In the genomic region with DNA sequence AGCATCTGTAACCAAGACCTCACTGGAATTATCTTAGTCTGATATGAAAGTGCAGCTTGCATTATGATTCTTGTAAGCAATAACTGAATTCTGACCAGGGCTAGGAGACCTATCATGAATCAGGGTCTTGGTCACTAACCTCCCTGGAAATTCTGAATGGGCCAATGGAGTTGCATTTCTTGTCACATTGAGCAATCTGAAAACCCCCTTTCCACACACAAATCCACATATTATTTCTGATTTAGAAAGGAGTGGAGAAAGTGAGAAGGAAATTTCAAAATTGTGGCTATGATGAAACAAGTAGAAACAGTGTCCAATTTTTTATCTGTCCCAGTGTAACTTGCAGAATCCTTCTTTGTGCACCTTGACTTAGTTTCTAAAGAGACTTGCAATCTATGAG, we compare ENCODE assay signal across 20 mouse cellular contexts. TPM values are rescaled to one million over a fixed set of nuclear protein-coding genes. Genes with fewer than 3 reads are reported as not detected.
"Had no signal": no experiment of that assay in that cellular context is flagged by ENCODE, and none has a peak within 500 bp of the region (broad histone marks: within the 10 kb centered on the region; RNA-seq: fewer than 3 reads in every experiment).

No protein-coding gene starts in this region.

- H3K36me3 ChIP-seq: limb, embryonic 12.5 days; limb, embryonic 15.5 days; midbrain, embryonic 13.5 days had no signal

- H3K27me3 ChIP-seq: limb, embryonic 12.5 days; limb, embryonic 15.5 days; midbrain, embryonic 13.5 days had no signal

- H3K4me1 ChIP-seq: limb, embryonic 12.5 days; limb, embryonic 15.5 days; midbrain, embryonic 13.5 days had no signal

- DNase-seq: kidney, adult 18-20 months; kidney, adult 9 months; kidney, postnatal 14 days; kidney, postnatal 4 days; left cerebral cortex, postnatal 4 days; liver, postnatal 0 days; lung, embryonic 14.5 days; lung, postnatal 10 days; lung, postnatal 4 days; thymus, adult 18-20 months; thymus, postnatal 4 days had no signal

- H3K9ac ChIP-seq: limb, embryonic 12.5 days; limb, embryonic 15.5 days; liver, embryonic 14.5 days; liver, postnatal 0 days; lung, embryonic 14.5 days; midbrain, embryonic 13.5 days had no signal

- H3K9me3 ChIP-seq: limb, embryonic 12.5 days; limb, embryonic 15.5 days; midbrain, embryonic 13.5 days had no signal

- H3K4me2 ChIP-seq: limb, embryonic 12.5 days; limb, embryonic 15.5 days; liver, embryonic 11.5 days; lung, embryonic 14.5 days; midbrain, embryonic 13.5 days had no signal

- H3K27ac ChIP-seq: limb, embryonic 12.5 days; limb, embryonic 15.5 days; liver, embryonic 14.5 days; midbrain, embryonic 13.5 days had no signal

- H3K4me3 ChIP-seq: limb, embryonic 12.5 days; limb, embryonic 15.5 days; midbrain, embryonic 13.5 days had no signal

- ATAC-seq: intestine, embryonic 16.5 days; liver, postnatal 0 days; midbrain, embryonic 13.5 days; midbrain, embryonic 16.5 days had no signal

RNA-seq across cellular contexts. Expression of a gene that starts 10.8 kb away (rescaled TPM):
- total RNA-seq: megakaryocyte, adult 5-6 weeks; monocyte, adult 5-6 weeks had no signal
